Mouse (Mus musculus) brain, adult 2 months (tissue): ENCODE measurements around the gene Nucb1.

Experiments
- DNase-seq: peaks from one replicate; pipeline ENCODE4 v3.0.0; 2011; ENCODE audit warnings: low read depth, low spot score

Gene Nucb1

DNA sequence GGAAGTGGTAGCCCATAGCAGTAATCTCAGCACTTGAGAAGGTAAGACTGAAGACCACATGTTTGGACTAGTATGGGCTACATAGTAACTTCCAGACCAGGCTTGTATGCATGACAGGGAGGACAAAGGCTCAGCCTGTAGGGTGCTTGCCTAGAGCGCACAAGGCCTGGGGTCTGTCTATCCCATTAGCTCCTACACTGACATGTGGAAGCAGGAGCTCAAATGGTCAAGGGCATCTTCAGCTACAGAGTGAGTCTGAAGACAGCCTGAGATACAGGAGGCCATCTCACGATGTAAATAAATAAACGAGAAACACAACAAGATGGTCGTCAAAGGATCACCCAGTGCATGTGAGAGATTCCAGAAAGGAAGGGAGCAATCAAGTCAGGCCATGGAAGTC lies 47.9 kb downstream of the Nucb1 start:
- DNase-seq = no peak

DNA sequence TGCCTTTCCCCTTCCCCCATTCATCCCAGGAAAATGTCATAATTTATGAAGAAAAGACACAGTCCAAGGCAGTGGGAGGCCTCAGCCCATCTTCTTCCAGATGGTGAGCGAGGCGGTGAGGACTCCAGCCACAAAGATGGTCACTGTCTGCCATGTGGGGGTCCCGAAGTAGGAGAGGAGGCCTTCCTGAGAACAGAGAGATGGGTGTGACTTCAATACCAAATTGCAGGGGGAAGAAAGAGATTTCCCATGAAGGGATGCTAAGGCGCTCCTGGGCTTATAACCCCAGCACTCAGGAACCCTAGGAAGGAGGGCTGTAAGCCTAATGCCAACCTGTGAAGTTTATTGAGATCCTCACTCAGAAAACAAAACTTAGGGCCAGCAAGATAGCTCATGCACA lies 48.4 kb downstream of the Nucb1 start:
- DNase-seq = no peak

DNA sequence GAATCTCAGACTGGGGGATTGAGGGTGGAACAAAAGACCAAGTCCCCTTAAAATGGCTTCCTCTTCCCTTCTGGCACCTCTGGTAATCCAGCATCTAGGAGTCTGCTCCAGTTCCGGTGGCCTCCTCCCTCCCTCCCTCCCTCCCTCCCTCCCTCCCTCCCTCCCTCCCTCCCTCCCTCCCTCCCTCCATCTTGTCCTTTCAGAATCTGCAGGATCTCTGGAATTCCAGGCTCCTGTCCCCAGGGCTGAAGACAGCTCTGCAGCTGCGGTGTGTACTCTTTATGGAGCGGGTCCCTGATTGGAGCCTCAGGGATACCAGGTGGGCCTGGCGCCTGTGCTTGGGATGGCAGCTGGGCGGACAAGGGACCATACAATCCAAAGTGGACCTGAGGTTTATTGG lies 48.9 kb downstream of the Nucb1 start:
- DNase-seq = no peak

DNA sequence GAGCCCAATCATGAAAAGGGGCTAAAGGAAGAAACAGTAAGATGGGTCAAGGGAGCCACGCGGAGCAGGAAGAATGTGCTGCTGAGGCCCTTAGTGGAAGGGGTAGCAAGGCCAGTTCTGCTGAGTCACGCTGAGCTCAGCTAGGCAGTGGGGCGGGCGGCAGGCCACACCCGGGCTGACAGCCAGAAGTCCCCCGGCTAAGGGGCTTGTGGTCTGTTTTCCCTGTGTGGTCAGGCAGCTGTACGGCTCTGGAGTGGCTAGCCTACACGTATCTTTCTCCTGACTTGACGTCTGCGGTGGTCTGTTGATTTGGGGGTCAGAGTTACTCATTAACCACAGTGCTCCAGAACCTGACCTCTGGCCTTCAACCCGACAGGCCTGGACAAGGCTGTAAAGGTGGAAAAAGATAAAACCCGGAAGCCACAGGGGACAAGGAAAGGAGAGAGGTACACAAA lies 49.3 kb downstream of the Nucb1 start:
- DNase-seq = peak; percentile 62

DNA sequence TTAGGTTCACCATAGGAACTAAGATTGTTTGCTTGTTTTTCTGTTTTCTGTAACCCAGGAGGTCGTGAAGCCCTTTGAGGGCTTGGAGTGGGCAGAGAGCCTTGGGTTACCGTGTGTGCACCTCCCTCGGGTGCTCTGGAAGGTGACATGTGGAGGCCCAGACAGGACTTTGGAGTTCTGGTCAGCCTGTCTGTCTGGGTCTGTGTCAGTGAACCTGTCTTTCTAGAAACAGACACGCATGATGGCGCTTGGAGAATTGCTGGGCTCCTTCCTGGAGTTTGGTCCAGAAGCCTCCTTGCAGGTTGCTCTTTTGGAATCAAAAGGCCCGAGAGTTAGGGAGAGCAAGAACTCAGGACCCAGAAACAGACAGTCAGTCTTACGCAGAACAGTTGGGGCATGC lies 49.8 kb downstream of the Nucb1 start:
- no peak for DNase-seq

DNA sequence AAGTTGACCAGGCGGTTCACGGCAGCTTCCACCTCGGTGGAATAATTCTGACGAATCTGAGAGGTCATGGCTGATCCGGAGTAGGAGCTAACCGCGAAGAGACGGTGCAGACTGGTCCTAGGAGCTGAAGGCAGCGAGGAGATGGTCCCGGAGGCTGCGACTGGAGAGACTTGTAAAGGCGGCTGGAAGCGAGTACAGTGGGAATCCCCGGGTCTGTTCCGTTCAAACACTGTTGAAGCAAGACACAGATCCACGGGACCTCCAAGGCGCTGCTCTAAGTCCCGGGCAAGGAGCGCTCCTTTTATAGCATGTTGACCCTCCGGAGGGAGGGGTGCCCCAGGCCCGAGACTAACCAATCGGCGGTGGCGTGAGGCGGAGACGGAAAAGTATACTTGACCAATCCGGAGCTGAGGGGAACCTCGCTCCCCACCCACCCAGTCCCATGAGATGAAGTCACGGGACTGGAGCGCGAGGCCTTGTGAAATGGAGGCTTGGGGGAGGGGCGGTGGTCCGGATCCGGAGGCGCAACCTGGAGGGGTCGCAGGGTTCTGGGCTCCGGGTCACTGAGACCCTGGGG lies 50.6 kb downstream of the Nucb1 start, which contains the start of gene Ftl1:
TSS of gene Ftl1 (minus strand) at position 321 of the 577 bp plus-strand sequence.
- peak; percentile 99 for DNase-seq

DNA sequence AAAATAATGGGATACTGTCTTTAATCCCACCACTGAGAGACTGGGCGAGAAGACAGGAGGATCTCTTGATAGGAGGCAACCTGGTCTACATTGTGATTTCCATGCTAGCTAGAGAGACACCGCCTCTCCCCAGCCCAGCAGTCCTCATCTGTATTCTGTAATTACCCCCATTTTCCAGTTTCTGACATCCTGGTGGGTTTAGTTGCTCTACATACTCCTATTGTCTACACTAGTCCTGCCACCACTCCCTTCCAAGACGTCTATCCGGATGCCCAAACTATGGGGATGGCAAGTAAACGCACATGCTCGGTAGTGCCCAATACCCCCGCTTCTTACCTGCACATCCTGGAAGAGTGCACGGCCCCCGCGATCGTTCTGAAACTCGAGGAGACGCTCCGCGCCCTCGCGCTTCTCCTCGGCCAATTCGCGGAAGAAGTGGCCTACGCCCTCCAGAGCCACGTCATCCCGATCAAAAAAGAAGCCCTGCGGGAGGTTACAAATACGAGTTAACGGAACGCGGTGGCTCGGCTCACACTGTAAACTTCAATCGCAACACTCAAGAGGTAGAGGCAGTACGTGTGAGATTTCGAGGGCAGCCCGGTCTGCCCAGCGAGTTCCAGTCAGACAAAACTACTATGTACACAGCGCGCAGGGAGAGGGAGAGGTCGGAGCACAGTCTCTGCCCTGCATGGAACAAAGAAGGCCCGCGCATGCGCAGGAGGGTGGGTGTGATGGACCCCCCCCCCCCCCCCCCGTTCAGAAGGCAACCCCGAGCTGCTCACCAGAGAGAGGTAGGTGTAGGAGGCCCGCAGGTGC lies 51.2 kb downstream of the Nucb1 start:
- DNase-seq = peak; percentile 84

DNA sequence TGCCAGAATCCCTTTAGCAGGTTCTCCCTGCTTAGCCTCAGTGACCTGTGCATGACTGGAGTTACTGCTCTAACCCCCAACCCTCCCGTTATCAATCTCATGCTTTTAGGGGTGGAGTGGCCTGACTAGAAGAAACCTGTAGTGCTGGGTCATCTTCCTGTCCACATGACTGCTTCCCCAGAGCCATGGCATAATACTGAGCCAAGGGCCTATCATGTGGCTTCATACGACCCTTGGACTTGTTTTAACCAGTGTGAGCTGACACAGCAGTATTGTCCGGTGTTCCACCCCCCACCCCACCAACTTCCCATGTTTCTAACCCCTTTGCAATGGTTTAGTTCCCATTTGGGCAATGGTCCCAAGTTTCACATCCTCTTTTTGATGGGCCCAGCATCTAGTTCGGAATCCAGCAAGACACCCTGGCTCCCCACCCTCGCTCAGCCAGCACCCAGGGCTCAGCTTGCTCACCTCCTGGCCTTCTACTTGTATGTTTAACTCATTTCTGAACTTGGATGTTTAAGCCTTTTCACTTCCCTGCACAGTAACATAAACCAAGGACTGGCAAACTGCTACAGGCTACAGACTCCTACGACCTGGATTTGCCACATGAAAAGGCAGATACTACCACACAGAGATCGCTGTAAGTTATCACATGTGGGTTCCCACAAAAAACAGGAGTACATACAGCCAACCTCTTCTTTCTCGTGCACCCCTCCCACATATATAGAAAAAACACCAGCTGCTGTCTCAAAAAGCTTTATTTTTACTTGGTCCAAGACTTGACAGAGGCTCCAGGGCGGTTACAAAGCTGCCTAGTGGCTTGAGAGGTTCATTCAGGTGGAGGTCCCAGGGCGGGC lies 52.8 kb downstream of the Nucb1 start:
- peak; percentile 67 for DNase-seq

DNA sequence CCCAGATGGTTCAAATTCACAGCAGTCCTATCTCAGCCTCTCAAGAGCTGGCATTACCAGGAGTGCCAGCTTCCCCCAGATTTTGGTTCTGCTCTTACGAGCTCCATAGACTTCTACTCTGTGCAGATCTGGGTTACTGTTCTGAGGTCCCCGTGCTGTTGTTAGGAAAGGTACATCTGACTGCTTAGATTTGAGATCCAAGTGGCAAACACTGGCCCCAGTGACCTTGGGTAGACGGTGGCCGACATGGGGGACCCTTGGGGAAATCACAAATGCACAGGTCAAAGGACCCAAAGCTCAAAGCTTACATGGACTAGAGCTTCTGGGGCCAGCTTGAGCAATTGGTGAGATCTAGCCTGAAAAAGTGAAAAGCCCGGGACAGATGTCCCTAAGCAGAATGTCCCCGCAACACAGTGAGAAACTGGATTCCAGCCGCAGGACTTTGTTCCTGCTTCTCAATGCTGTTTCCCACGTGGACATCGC lies 53.4 kb downstream of the Nucb1 start:
- no peak for DNase-seq

DNA sequence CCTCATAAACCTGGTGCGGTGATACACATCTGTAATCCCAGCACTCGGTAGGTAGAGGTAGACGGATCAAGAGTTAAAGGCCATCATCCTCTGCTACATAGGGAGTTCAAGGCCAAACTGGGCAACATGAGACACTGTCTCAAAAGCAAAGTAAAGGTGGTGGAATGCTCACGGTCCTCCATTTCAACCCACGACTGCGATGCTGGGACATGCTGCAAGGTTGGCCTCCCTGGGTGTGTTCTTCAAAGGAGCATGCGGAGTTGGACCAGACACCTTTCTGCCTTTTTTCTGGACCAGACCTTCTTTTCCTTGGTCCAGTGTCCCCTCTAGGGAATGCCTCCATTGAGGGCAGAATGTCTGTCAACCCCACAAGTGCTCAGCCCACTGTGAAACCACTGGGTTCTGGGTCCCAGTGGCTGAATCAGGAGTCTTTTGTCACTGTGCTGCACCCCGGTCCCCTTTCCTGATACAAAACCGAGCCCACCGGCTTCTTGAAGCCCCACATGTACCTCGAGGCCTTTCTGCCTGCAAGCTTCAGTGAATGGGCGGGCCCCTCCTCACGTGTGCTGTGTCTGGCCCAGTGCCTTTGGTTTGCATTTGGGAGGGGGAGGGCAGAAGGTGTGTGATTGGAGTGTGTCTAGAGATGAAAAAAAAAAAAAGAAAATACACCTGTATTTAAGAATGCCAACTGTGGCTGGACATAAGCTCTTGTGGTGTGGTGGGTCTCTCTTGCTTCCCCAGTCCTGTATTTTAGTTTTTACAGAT lies 54.1 kb downstream of the Nucb1 start:
- DNase-seq = no peak

DNA sequence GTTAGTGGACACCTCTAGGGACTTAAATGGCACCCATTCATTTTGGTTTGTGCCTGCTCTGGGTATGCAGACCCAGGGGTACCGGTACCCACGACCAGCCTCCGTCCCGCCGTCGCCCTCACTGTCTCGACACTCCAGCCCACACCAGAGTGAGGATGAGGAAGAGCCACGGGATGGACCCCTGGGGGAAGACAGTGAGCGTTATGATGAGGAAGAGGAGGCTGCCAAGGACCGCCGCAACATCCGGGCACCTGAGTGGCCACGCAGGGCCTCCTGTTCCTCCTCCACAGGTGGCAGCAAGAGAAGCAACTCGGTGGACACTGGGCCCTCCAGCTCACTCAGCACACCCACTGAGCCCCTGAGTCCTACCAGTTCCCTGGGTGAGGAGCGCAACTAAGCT lies 55.2 kb downstream of the Nucb1 start:
- no peak for DNase-seq

DNA sequence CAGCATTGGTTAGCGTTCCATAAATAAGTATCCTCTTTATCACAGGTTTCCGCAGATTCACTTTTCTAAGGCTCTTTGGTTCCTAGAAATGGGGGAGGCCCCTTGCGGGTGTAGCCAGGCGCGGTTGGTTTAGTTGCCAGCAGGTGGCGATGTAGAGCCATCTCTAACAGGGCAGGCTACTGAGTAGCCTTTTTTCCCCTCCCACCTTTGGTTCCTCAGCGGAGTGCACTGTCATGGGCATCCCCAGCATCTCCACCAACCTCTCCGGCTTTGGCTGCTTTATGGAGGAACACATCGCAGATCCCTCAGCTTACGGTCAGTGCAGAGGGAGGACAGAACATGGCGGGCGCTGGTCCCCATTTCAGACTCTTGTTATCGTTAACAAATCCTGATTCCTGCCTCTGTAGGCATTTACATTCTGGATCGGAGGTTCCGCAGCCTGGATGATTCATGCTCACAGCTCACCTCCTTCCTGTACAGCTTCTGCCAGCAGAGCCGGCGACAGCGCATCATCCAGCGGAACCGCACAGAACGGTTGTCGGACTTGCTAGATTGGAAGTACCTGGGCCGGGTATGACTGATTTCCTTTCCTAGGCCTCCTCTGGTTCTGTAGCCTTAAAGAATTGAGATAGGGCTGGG lies 58.7 kb downstream of the Nucb1 start:
- DNase-seq = peak; percentile 93

DNA sequence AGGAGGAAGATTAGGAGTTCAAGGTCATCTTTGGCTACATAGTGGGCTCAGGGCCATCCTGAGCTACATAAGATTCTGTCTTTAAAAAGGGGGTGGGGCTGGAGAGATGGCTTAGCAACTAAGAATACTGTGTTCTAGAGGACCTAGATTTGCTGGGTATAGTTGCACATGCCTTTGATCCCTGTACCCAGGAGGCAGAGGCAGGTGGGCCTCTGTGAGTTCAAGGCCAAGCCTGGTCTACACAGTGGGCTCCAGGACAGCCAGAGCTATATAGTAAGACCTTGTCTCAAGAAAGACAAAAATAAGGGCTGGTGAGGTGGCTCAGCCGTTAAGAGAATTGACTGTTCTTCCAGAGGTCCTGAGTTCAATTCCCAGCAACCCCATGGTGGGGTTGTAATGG lies 60.2 kb downstream of the Nucb1 start:
- no peak for DNase-seq

DNA sequence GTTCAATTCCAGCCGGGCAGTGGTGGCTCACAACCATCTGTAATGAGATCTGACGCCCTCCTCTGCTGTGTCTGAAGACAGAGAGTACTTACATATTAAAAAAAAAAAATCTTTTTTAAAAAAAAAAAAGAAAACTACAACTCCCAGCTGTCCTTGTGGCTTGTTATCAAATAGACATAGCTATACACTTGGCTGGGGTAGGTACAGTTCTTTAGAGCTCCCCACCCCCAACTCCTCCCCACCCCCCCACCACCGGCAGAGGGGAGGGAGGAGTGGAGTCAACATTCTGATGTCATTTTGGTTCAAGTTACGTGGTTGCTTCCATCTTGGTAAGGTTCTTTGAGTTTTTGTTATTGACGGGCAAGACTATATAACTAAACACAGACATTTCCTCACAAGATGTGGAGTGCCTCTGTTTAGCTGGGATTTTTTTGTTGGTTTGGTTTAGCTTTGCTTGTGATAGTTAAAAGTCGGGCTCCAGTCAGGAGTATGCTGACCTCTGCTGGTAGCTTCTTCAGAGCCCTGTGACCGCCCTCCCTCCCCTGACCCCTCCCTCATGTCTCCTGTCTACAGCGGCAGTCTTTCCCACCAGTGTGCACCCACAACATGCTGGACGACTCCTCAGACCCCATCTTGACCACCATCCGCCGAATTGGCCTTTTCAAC lies 62.7 kb downstream of the Nucb1 start:
- DNase-seq = peak; percentile 66

DNA sequence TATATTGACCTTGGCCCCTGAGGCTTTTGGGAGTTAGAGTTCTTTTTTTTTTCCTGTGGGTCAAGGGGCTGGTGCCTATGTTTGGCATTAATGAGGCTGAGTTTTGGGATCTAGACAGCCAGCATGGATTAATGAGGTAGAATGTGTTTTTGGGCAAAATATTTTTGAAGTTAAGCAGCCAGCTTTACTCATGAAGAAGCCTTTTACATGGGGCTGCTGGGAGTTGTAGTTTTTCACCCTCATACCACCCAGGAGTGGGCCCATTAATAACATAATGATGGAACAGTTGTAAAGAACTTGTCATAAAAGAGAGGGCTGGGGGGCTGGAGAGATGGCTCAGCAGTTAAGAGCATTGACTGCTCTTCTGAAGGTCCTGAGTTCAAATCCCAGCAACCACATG lies 63.6 kb downstream of the Nucb1 start:
- DNase-seq = no peak

DNA sequence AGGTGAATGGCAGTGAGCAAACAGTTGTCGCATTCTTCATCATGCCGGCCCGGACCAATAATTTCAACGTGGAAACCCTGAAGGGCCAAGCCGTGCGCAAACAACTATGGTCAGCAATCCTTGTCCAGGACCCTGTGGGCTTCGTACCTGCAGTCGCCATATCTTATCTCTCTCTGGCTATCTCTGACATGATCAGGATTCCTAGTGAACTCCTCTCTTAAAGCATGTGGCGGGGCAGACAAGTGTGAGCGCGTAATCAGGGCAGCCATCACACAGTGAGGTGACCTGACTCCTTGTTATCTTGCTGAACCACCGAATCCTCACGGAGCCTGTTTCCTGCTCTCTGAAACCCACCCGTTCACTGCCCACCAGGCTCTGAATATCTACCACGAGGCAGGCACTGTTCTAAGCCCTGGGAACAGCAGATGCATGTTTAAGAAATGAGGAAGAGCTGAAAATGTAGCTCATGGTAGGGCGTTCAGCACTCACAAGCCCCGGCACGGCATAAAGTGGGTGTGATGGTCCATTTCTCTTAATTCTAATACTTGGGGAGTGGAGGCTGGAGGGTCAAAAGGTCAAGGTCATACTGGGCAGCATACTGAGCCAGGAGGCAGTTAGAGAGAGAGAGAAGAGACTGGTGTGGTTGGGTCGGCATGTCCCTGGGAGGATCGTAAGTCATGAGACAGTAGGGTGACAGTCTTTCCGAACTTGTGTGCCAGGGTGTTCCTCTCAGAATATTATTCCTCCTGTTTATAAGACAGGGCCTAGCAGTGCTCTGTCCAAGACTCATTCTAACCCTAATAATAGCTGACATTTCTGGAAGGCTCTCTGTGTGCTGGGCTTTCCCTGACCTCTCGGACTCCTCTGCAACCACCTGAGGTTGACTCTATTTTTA lies 66.4 kb downstream of the Nucb1 start:
- no peak for DNase-seq
